Mouse (Mus musculus) E14TG2a.4 (cell line): Measurements from ENCODE around the gene Hmces.

Experiments
- CTCF ChIP-seq: conservative IDR thresholded peaks from 2 replicates; pipeline ENCODE4 v1.5.1; 2014; ENCODE audit warnings: low read length
- NANOG ChIP-seq: IDR thresholded peaks from 2 replicates; pipeline ENCODE4 v1.6.1; 2014; ENCODE audit warnings: borderline replicate concordance, low read length, mixed read lengths

GRCm38 (mm10) chr6:87893931-87894330 is 19.8 kb upstream of the Hmces start:
- TF ChIP-seq CTCF, result no peak
- no peak for TF ChIP-seq NANOG
